Mouse (Mus musculus) lung, adult 10 weeks (tissue): ENCODE measurements around the gene Gemin8. TPM values are rescaled to one million over a fixed set of nuclear protein-coding genes. Genes with fewer than 3 reads are reported as not detected.

Experiments
- polyA plus RNA-seq: library from polyadenylated mRNA; stranded (reverse); fragments of 350-450 nt; fragmentation: Illumina TruSeq; extraction: RNeasy Lipid Tissue Mini Kit (QIAGEN cat#74804); gene quantifications from one replicate; pipeline ENCODE4 v1.2.3, GENCODE M21; 2014; ENCODE audit warnings: low read depth, low replicate concordance; ENCODE audit not compliant: insufficient read depth

The Gemin8 gene
- polyA plus RNA-seq, result 5.4 TPM

GRCm38 (mm10) chrX:166169892-166170799 lies at the start of gene Gemin8:
Gene Gemin8, plus strand, starts transcription at chrX:166170454.

GRCm38 (mm10) chrX:166238831-166239460 lies 68.7 kb downstream of the Gemin8 start, which contains the start of gene Gpm6b:
Gene Gpm6b, plus strand, starts transcription at chrX:166238911.

Other genes with a start within 250 kb of the Gemin8 start
- 25.4 TPM for gene Gpm6b, start 68.5 kb downstream of the Gemin8 start, polyA plus RNA-seq